Mouse (Mus musculus): Measurements from ENCODE around the gene F2rl2. TPM values are rescaled to one million over a fixed set of nuclear protein-coding genes. Genes with fewer than 3 reads are reported as not detected.

Gene F2rl2
- polyA plus RNA-seq, 1 experiment: 0.05 TPM

- no peak overlapping the region for H3K4me3 ChIP-seq (ENCODE audit: control insufficient read depth, low read depth, low read length)
- TF ChIP-seq POLR2A (IDR thresholded peaks at IDR 0.05; ENCODE audit: control insufficient read depth, low read depth, low read length) (no peak), CTCF (IDR thresholded peaks at IDR 0.05; ENCODE audit: control insufficient read depth, insufficient read depth, insufficient replicate concordance, low read depth, low read length) (no peak)
- H3K4me1 ChIP-seq (ENCODE audit: control insufficient read depth, insufficient read depth, low read length): peaks cover 2% of the 10 kb centered on the region; the same call in 1 of the 2 replicates
- no peaks in the 10 kb centered on the region for H3K36me3 ChIP-seq (ENCODE audit: control insufficient read depth, insufficient read depth, low read length)
- no peak overlapping the region for H3K27ac ChIP-seq (ENCODE audit: control insufficient read depth, insufficient read depth, low read depth, low read length)
- H3K27me3 ChIP-seq (ENCODE audit: control insufficient read depth, insufficient read depth, low read length): no peaks in the 10 kb centered on the region
These were observed 22.9 kb downstream of the F2rl2 start for GRCm38 (mm10) chr13:95719320-95720232.

- Histone ChIP-seq H3K4me3 (ENCODE audit: control insufficient read depth, low read depth, low read length) (no peak overlapping the region), H3K4me1 (ENCODE audit: control insufficient read depth, insufficient read depth, low read length) (no peaks in the 10 kb centered on the region), H3K27ac (ENCODE audit: control insufficient read depth, insufficient read depth, low read depth, low read length) (no peak overlapping the region), H3K27me3 (ENCODE audit: control insufficient read depth, insufficient read depth, low read length) (no peaks in the 10 kb centered on the region), H3K36me3 (ENCODE audit: control insufficient read depth, insufficient read depth, low read length) (no peaks in the 10 kb centered on the region)
- no peak for TF ChIP-seq POLR2A (IDR thresholded peaks at IDR 0.05; ENCODE audit: control insufficient read depth, low read depth, low read length)
- TF ChIP-seq CTCF (IDR thresholded peaks at IDR 0.05; ENCODE audit: control insufficient read depth, insufficient read depth, insufficient replicate concordance, low read depth, low read length): no peak
These were observed 33.8 kb downstream of the F2rl2 start for GRCm38 (mm10) chr13:95730491-95730890.

- H3K27ac ChIP-seq (ENCODE audit: control insufficient read depth, insufficient read depth, low read depth, low read length): no peak overlapping the region
- no peaks in the 10 kb centered on the region for H3K27me3 ChIP-seq (ENCODE audit: control insufficient read depth, insufficient read depth, low read length)
- no peak overlapping the region for H3K4me3 ChIP-seq (ENCODE audit: control insufficient read depth, low read depth, low read length)
- H3K4me1 ChIP-seq (ENCODE audit: control insufficient read depth, insufficient read depth, low read length): no peaks in the 10 kb centered on the region
- no peaks in the 10 kb centered on the region for H3K36me3 ChIP-seq (ENCODE audit: control insufficient read depth, insufficient read depth, low read length)
- no peak for TF ChIP-seq POLR2A (IDR thresholded peaks at IDR 0.05; ENCODE audit: control insufficient read depth, low read depth, low read length)
- no peak for TF ChIP-seq CTCF (IDR thresholded peaks at IDR 0.05; ENCODE audit: control insufficient read depth, insufficient read depth, insufficient replicate concordance, low read depth, low read length)
These were observed 43.0 kb downstream of the F2rl2 start for GRCm38 (mm10) chr13:95739651-95740050.

GRCm38 (mm10) chr13:95741813-95742689, 45.4 kb downstream of the F2rl2 start:
- no peaks in the 10 kb centered on the region for H3K4me1 ChIP-seq (ENCODE audit: control insufficient read depth, insufficient read depth, low read length)

GRCm38 (mm10) chr13:95742881-95743466, 46.3 kb downstream of the F2rl2 start:
- no peak overlapping the region for H3K27ac ChIP-seq (ENCODE audit: control insufficient read depth, insufficient read depth, low read depth, low read length)
- H3K36me3 ChIP-seq (ENCODE audit: control insufficient read depth, insufficient read depth, low read length): no peaks in the 10 kb centered on the region

More at GRCm38 (mm10) chr13:95741813-95742689, 45.4 kb downstream of the F2rl2 start:
- Histone ChIP-seq H3K27me3 (ENCODE audit: control insufficient read depth, insufficient read depth, low read length) (no peaks in the 10 kb centered on the region), H3K36me3 (ENCODE audit: control insufficient read depth, insufficient read depth, low read length) (no peaks in the 10 kb centered on the region), H3K27ac (ENCODE audit: control insufficient read depth, insufficient read depth, low read depth, low read length) (no peak overlapping the region), H3K4me3 (ENCODE audit: control insufficient read depth, low read depth, low read length) (no peak overlapping the region)
- TF ChIP-seq POLR2A (IDR thresholded peaks at IDR 0.05; ENCODE audit: control insufficient read depth, low read depth, low read length) (no peak), CTCF (IDR thresholded peaks at IDR 0.05; ENCODE audit: control insufficient read depth, insufficient read depth, insufficient replicate concordance, low read depth, low read length) (no peak)

GRCm38 (mm10) chr13:95745451-95745850, 48.8 kb downstream of the F2rl2 start:
- Histone ChIP-seq H3K4me1 (ENCODE audit: control insufficient read depth, insufficient read depth, low read length) (no peaks in the 10 kb centered on the region), H3K27ac (ENCODE audit: control insufficient read depth, insufficient read depth, low read depth, low read length) (no peak overlapping the region), H3K36me3 (ENCODE audit: control insufficient read depth, insufficient read depth, low read length) (no peaks in the 10 kb centered on the region), H3K27me3 (ENCODE audit: control insufficient read depth, insufficient read depth, low read length) (no peaks in the 10 kb centered on the region), H3K4me3 (ENCODE audit: control insufficient read depth, low read depth, low read length) (no peak overlapping the region)
- TF ChIP-seq CTCF (IDR thresholded peaks at IDR 0.05; ENCODE audit: control insufficient read depth, insufficient read depth, insufficient replicate concordance, low read depth, low read length): no peak
- TF ChIP-seq POLR2A (IDR thresholded peaks at IDR 0.05; ENCODE audit: control insufficient read depth, low read depth, low read length): no peak

More at GRCm38 (mm10) chr13:95742881-95743466, 46.3 kb downstream of the F2rl2 start:
- TF ChIP-seq CTCF (IDR thresholded peaks at IDR 0.05; ENCODE audit: control insufficient read depth, insufficient read depth, insufficient replicate concordance, low read depth, low read length) (no peak), POLR2A (IDR thresholded peaks at IDR 0.05; ENCODE audit: control insufficient read depth, low read depth, low read length) (no peak)
- Histone ChIP-seq H3K4me3 (ENCODE audit: control insufficient read depth, low read depth, low read length) (no peak overlapping the region), H3K4me1 (ENCODE audit: control insufficient read depth, insufficient read depth, low read length) (no peaks in the 10 kb centered on the region), H3K27me3 (ENCODE audit: control insufficient read depth, insufficient read depth, low read length) (no peaks in the 10 kb centered on the region)

All from testis, adult 2 months (tissue).